Mouse (Mus musculus) small intestine, adult 2 months (tissue): ENCODE measurements around the gene 5330417H12Rik.

Experiments used
- CTCF ChIP-seq: fragments of 200-500 bp; IDR thresholded peaks from 2 replicates; pipeline ENCODE4 v1.5.1; 2012; ENCODE audit warnings: low read depth, mild to moderate bottlenecking, control low read depth, inconsistent platforms, low read length, moderate library complexity, mixed read lengths; ENCODE audit not compliant: insufficient replicate concordance, insufficient read length; ENCODE audit errors: extremely low read depth
- POLR2A ChIP-seq: fragments of 200-500 bp; IDR thresholded peaks from 2 replicates; pipeline ENCODE4 v1.6.1; 2012; ENCODE audit warnings: low read depth, mild to moderate bottlenecking, control low read depth, inconsistent platforms, low read length, moderate library complexity

DNA sequence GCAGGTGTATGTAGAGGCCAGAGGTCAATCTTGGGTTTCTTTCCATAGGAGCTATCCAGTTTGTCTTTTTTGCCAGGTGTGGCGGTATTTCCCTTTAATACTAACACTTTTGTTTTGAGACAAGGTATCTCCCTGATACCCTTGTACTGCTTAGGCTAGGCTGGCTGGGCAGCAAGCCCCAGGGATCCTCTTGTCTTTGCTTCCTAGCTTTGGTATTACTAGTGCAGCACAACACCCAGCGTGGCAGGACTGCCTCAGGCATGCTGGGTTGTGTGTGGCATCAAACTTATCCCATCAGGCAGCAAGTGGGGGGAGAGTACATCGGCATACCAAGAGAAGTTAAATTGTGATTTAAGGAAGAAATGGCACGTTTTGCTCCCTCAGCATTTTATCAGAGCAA lies 22.5 kb downstream of the 5330417H12Rik start:
- no peak for TF ChIP-seq POLR2A
- no peak for TF ChIP-seq CTCF
